Mouse (Mus musculus): ENCODE measurements around the gene Ptk7. TPM values are rescaled to one million over a fixed set of nuclear protein-coding genes. Genes with fewer than 3 reads are reported as not detected.

Gene Ptk7
- total and polyA plus RNA-seq, 2 experiments from 2014 or later = 17.2 to 57.9 TPM

DNA sequence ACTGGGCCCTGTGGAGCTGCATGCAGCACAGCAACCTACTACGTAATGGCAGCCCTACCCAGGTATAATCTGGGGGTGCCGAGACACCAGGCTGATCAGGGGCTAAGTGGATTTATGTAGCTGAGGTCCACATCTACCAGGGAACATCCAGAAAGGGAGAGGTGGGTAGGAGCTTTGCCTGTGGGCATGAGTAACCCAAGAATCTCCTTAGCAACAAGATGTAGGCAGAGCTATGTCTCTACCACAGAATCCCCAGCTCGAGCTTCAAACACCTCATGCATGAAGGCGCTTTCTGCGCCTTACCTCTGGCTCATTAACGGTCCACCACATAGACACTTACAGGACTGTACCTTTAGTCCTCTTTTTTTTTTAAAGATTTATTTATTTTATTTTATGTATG lies 34.0 kb downstream of the Ptk7 start:
- peaks cover 7% of the 10 kb centered on the region; the same call in 1 of the 2 replicates for H3K4me1 ChIP-seq (ENCODE audit: control insufficient read depth, insufficient read depth)
- no peak overlapping the region for H3K27ac ChIP-seq (ENCODE audit: low read depth)

DNA sequence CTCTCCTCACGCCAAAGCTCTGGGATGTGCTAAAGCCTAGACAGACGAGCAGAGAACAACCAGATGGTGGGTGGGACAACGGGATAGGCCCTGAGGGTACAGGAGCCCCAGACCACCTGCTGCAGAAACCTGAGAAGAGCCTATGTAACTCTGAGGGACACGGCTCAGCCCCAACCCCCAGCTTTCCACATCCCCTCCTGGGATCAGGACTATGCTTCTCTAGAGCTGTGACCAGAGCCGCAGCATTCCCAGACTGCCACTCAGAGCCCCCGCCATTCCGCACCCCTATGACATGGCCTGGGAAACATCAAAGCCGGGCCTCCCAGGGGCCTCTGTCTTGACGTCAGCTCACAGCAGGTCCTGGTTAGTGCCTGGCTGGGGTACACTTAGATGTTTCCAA lies 34.7 kb downstream of the Ptk7 start:
- TF ChIP-seq CTCF (IDR thresholded peaks at IDR 0.05; ENCODE audit: low read depth) = no peak
- TF ChIP-seq EP300 (IDR thresholded peaks at IDR 0.05; ENCODE audit: low read depth) = no peak
- no peaks in the 10 kb centered on the region for H3K9me3 ChIP-seq (replicated peaks; ENCODE audit: control insufficient read depth, low read length)
- DNase-seq (ENCODE audit: low spot score) = no peak
- no peak overlapping the region for H3K4me2 ChIP-seq (ENCODE audit: low read depth, low read length)
- WGBS = 43% methylated on average over 9 of the region's 9 CpGs
- no peaks in the 10 kb centered on the region for H3K27me3 ChIP-seq (ENCODE audit: control insufficient read depth, insufficient read depth, low read length)
- no peak overlapping the region for H3K9ac ChIP-seq (replicated peaks; ENCODE audit: low read depth, low read length)
- peaks cover 7% of the 10 kb centered on the region; the same call in 1 of the 2 replicates for H3K4me1 ChIP-seq (ENCODE audit: control insufficient read depth, insufficient read depth)
- no peak; the same call in 1 of the 2 replicates for ATAC-seq (ENCODE audit: insufficient read depth, low read depth)
- H3K36me3 ChIP-seq (replicated peaks; ENCODE audit: control insufficient read depth, insufficient read depth, low read length) = peaks cover 12% of the 10 kb centered on the region
- no peak overlapping the region for H3K4me3 ChIP-seq (ENCODE audit: low read depth, low read length)
- H3K27ac ChIP-seq (ENCODE audit: low read depth) = no peak overlapping the region

More for the DNA sequence above, 34.0 kb downstream of the Ptk7 start:
- 87% methylated on average over 6 of the region's 6 CpGs for WGBS
- Histone ChIP-seq H3K9ac (replicated peaks; ENCODE audit: low read depth, low read length) (no peak overlapping the region), H3K9me3 (replicated peaks; ENCODE audit: control insufficient read depth, low read length) (no peaks in the 10 kb centered on the region), H3K27me3 (ENCODE audit: control insufficient read depth, insufficient read depth, low read length) (no peaks in the 10 kb centered on the region), H3K36me3 (replicated peaks; ENCODE audit: control insufficient read depth, insufficient read depth, low read length) (peaks cover 5% of the 10 kb centered on the region), H3K4me2 (ENCODE audit: low read depth, low read length) (no peak overlapping the region), H3K4me3 (ENCODE audit: low read depth, low read length) (no peak overlapping the region)
- no peak for ATAC-seq (ENCODE audit: insufficient read depth, low read depth)
- DNase-seq (ENCODE audit: low spot score) = no peak
- TF ChIP-seq EP300 (IDR thresholded peaks at IDR 0.05; ENCODE audit: low read depth) = no peak
- no peak for TF ChIP-seq CTCF (IDR thresholded peaks at IDR 0.05; ENCODE audit: low read depth)

DNA sequence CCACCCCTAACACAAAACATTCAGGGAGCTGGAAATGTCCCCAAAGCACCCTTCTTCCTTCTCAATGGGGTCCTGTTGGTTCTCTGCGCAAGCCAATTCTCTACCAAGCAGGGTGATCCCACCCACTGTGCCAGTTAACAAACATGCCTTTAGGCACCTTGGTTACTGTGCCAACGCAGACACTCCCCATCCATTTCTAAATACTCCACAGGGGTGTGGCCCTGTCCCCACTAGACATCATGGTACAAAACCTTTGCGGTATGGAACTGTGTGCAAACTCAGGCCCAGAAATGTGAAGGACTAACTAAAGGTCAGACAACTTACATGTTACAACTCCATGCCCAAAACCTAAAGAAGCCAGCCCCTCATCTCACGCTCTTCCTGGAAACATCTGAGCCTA lies 36.2 kb downstream of the Ptk7 start:
- DNase-seq (ENCODE audit: low spot score) (no peak), ATAC-seq (ENCODE audit: insufficient read depth, low read depth) (no peak)
- Histone ChIP-seq H3K4me2 (ENCODE audit: low read depth, low read length) (no peak overlapping the region), H3K27ac (ENCODE audit: low read depth) (no peak overlapping the region), H3K9ac (replicated peaks; ENCODE audit: low read depth, low read length) (no peak overlapping the region), H3K27me3 (ENCODE audit: control insufficient read depth, insufficient read depth, low read length) (no peaks in the 10 kb centered on the region), H3K9me3 (replicated peaks; ENCODE audit: control insufficient read depth, low read length) (no peaks in the 10 kb centered on the region), H3K4me1 (ENCODE audit: control insufficient read depth, insufficient read depth) (peaks cover 7% of the 10 kb centered on the region; the same call in 1 of the 2 replicates), H3K4me3 (ENCODE audit: low read depth, low read length) (no peak overlapping the region), H3K36me3 (replicated peaks; ENCODE audit: control insufficient read depth, insufficient read depth, low read length) (peaks cover 21% of the 10 kb centered on the region)
- WGBS = 88% methylated on average over 4 of the region's 4 CpGs
- TF ChIP-seq EP300 (IDR thresholded peaks at IDR 0.05; ENCODE audit: low read depth) (no peak), CTCF (IDR thresholded peaks at IDR 0.05; ENCODE audit: low read depth) (no peak)

DNA sequence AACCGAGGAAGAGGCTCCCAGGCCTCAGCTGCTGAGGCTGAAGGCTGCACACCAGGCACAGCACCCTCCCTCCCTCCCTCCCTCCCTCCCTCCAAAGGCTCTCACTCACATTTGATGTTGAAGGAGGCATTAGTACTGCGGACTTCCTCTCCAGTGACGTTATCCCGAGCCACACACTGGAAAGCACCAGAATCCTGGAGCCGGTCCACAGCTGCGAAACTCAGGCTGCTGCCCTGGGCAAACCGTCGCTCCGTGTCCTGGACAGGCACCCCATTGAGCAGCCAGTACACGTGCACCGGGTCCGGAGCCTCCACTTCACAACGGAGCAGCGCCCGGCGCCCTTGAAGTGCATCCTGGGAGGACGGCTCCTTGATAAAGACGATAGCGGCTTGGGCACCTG lies 37.9 kb downstream of the Ptk7 start:
- Histone ChIP-seq H3K4me2 (ENCODE audit: low read depth, low read length) (no peak overlapping the region), H3K9me3 (replicated peaks; ENCODE audit: control insufficient read depth, low read length) (no peaks in the 10 kb centered on the region), H3K27me3 (ENCODE audit: control insufficient read depth, insufficient read depth, low read length) (no peaks in the 10 kb centered on the region), H3K27ac (ENCODE audit: low read depth) (0 out of 2 replicates have a peak overlapping the region, but pooled peaks have one; percentile 20), H3K4me1 (ENCODE audit: control insufficient read depth, insufficient read depth) (peaks cover 7% of the 10 kb centered on the region; the same call in 1 of the 2 replicates), H3K36me3 (replicated peaks; ENCODE audit: control insufficient read depth, insufficient read depth, low read length) (peaks cover 29% of the 10 kb centered on the region), H3K9ac (replicated peaks; ENCODE audit: low read depth, low read length) (no peak overlapping the region), H3K4me3 (ENCODE audit: low read depth, low read length) (no peak overlapping the region)
- WGBS = 67% methylated on average over 19 of the region's 19 CpGs
- DNase-seq (ENCODE audit: low spot score) (no peak), ATAC-seq (ENCODE audit: insufficient read depth, low read depth) (peak; percentile 13; the same call in 1 of the 2 replicates)
- no peak for TF ChIP-seq EP300 (IDR thresholded peaks at IDR 0.05; ENCODE audit: low read depth)
- TF ChIP-seq CTCF (IDR thresholded peaks at IDR 0.05; ENCODE audit: low read depth) = no peak

DNA sequence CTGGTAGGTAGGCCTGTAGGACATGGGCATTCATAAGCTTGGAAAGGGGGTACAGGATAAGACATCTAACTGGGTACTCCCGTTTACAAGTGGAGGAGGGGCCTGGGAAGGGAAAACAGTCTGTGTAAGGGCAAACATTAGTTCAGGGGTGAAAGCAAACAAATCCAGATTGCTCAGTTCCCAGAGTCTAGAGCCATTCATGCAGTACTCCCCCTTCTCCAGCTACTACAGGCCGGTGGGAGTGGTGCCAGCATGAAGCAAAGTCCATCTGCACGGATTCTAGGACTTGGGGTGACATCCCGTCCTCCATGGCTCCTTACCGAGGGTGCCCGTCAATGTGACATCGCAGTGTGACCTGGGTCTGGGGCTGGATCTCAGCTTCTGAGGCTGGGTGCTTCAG lies 38.9 kb downstream of the Ptk7 start:
- no peak overlapping the region for H3K27ac ChIP-seq (ENCODE audit: low read depth)
- WGBS = 91% methylated on average over 7 of the region's 7 CpGs
- no peaks in the 10 kb centered on the region for H3K9me3 ChIP-seq (replicated peaks; ENCODE audit: control insufficient read depth, low read length)
- peaks cover 38% of the 10 kb centered on the region for H3K36me3 ChIP-seq (replicated peaks; ENCODE audit: control insufficient read depth, insufficient read depth, low read length)
- ATAC-seq (ENCODE audit: insufficient read depth, low read depth) = no peak
- peaks cover 7% of the 10 kb centered on the region; the same call in 1 of the 2 replicates for H3K4me1 ChIP-seq (ENCODE audit: control insufficient read depth, insufficient read depth)
- H3K9ac ChIP-seq (replicated peaks; ENCODE audit: low read depth, low read length) = no peak overlapping the region
- no peak overlapping the region for H3K4me3 ChIP-seq (ENCODE audit: low read depth, low read length)
- no peaks in the 10 kb centered on the region for H3K27me3 ChIP-seq (ENCODE audit: control insufficient read depth, insufficient read depth, low read length)
- TF ChIP-seq EP300 (IDR thresholded peaks at IDR 0.05; ENCODE audit: low read depth) (no peak), CTCF (IDR thresholded peaks at IDR 0.05; ENCODE audit: low read depth) (no peak)
- no peak overlapping the region for H3K4me2 ChIP-seq (ENCODE audit: low read depth, low read length)
- DNase-seq (ENCODE audit: low spot score) = no peak

Measured in heart, postnatal 0 days (tissue).